Mouse (Mus musculus) G1E (cell line): ENCODE data around the gene Rcn1. TPM values are rescaled to one million over a fixed set of nuclear protein-coding genes. Genes with fewer than 3 reads are reported as not detected.

Experiments used
- ATAC-seq: 2 replicates; pipeline ENCODE4 v1.8.0; 2016; ENCODE audit warnings: mild to moderate bottlenecking; ENCODE audit not compliant: insufficient number of reproducible peaks, poor library complexity, low FRiP score, severe bottlenecking; ENCODE audit errors: extremely low read depth
- DNase-seq: peaks from one replicate; pipeline ENCODE4 v3.0.0; 2012; ENCODE audit warnings: low spot score
- H3K27me3 ChIP-seq: 2 replicates; pipeline ENCODE4 v1.6.1; 2012; ENCODE audit warnings: mild to moderate bottlenecking, low read length, inconsistent platforms; ENCODE audit not compliant: insufficient read depth
- H3K36me3 ChIP-seq: replicated peaks from 2 replicates; pipeline ENCODE3; 2012; ENCODE audit warnings: mild to moderate bottlenecking, inconsistent platforms
- H3K4me1 ChIP-seq: 2 replicates; pipeline ENCODE4 v1.6.1; 2012; ENCODE audit warnings: low read depth, low read length, inconsistent platforms, mixed read lengths; ENCODE audit not compliant: insufficient read depth
- H3K4me3 ChIP-seq: 2 replicates; pipeline ENCODE4 v1.5.1; 2012; ENCODE audit warnings: low read depth, mild to moderate bottlenecking, inconsistent platforms, low read length, moderate library complexity, mixed read lengths
- H3K9me3 ChIP-seq: replicated peaks from 2 replicates; pipeline ENCODE4 v1.6.1; 2012; ENCODE audit warnings: inconsistent platforms
- CTCF ChIP-seq: IDR thresholded peaks from 2 replicates; pipeline ENCODE4 v1.5.1; 2012; ENCODE audit warnings: low read depth, low read length, inconsistent platforms, mixed read lengths
- GATA1 ChIP-seq: IDR thresholded peaks from 2 replicates; pipeline ENCODE4 v1.6.1; 2012; ENCODE audit warnings: borderline replicate concordance, low read length, inconsistent platforms, mixed read lengths
- GATA2 ChIP-seq: IDR thresholded peaks from 2 replicates; pipeline ENCODE4 v1.6.1; 2012; ENCODE audit warnings: low read depth, low read length, inconsistent platforms, borderline replicate concordance
- POLR2AphosphoS5 ChIP-seq: IDR thresholded peaks from 2 replicates; pipeline ENCODE4 v1.6.1; 2012; ENCODE audit warnings: low read depth, low read length, inconsistent platforms; ENCODE audit not compliant: insufficient replicate concordance
- TAL1 ChIP-seq: conservative IDR thresholded peaks from 2 replicates; pipeline ENCODE4 v1.6.1; 2012; ENCODE audit warnings: low read depth, low read length, inconsistent platforms, mixed read lengths
- polyA plus RNA-seq: library from polyadenylated mRNA; stranded (reverse); fragments of >175 nt; gene quantifications from 2 replicates; pipeline ENCODE4 v1.2.3, GENCODE M21; 2012
- total RNA-seq, 2 experiments: library from RNA; stranded (forward) in 1 of 2; stranded (reverse) in 1 of 2; fragments of 200-1000 nt in 1 of 2; fragments of >200 nt in 1 of 2; fragmentation: Nextera tagmentation in 1 of 2; gene quantifications; 2 replicates each; pipeline ENCODE4 v1.2.3; 2014 to 2017

The Rcn1 gene
- total and polyA plus RNA-seq, 3 experiments, result 2.5 to 23.6 (median 7.4) TPM

GRCm38 (mm10) chr2:105379682-105380081, 19.4 kb downstream of the Rcn1 start:
- TF ChIP-seq GATA2, result no peak
- no peak for TF ChIP-seq TAL1
- no peak for TF ChIP-seq CTCF
- TF ChIP-seq GATA1, result no peak
- no peak for TF ChIP-seq POLR2AphosphoS5
- H3K4me1 ChIP-seq, result no peaks in the 10 kb centered on the region
- ATAC-seq, result no peak

DNA sequence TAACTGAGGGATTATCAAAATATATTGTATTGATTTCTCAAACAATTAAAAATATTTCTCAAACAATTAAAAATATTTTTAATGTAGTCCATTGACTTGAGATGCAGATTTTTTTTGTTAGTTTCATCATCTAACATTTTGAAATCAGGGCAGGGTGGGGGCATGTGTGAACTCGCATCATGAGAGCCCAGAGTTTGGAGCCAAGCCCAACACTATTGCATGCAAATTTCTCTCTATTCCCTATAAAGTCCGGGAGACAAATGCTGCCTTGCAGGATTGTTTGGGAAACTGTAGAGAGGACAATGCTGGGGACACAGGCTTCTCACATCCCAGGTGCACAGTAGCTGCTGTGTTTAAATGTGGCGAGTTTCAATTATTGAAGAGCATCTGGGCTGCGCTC, 23.4 kb downstream of the Rcn1 start:
- ATAC-seq, result no peak

More at GRCm38 (mm10) chr2:105379682-105380081, 19.4 kb downstream of the Rcn1 start:
- Histone ChIP-seq H3K27me3 (peaks cover 4% of the 10 kb centered on the region; the same call in 1 of the 2 replicates), H3K4me3 (no peak overlapping the region), H3K36me3 (peaks cover 5% of the 10 kb centered on the region), H3K9me3 (no peaks in the 10 kb centered on the region)
- DNase-seq, result no peak

DNA sequence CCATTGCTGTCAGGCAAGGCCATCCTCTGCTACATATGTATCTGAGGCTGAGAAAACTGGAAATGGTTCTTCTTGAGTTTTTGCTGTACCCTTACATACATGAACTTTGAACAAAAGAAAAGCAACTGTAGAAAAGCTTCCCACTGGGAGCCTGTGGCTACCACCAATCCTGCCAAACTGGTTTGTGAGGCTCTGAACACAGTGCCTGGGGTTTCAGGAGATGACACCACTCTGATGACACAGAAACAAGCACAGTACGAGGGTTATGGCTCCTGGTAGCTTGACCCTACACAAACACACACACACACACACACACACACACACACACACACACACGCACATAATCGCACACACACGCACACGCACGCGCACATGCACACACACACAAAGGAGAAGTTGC, 23.9 kb downstream of the Rcn1 start:
- DNase-seq (no peak), ATAC-seq (no peak)
- Histone ChIP-seq H3K36me3 (no peaks in the 10 kb centered on the region), H3K27me3 (peaks cover 27% of the 10 kb centered on the region), H3K9me3 (no peaks in the 10 kb centered on the region), H3K4me3 (no peak overlapping the region), H3K4me1 (no peaks in the 10 kb centered on the region)
- TF ChIP-seq POLR2AphosphoS5 (no peak), TAL1 (no peak), GATA2 (no peak), CTCF (no peak), GATA1 (no peak)

More for the DNA sequence above, 23.4 kb downstream of the Rcn1 start:
- Histone ChIP-seq H3K4me1 (no peaks in the 10 kb centered on the region), H3K9me3 (no peaks in the 10 kb centered on the region), H3K4me3 (no peak overlapping the region), H3K27me3 (peaks cover 26% of the 10 kb centered on the region), H3K36me3 (no peaks in the 10 kb centered on the region)
- no peak for TF ChIP-seq GATA2
- TF ChIP-seq GATA1, result no peak
- no peak for TF ChIP-seq POLR2AphosphoS5
- TF ChIP-seq TAL1, result no peak
- no peak for TF ChIP-seq CTCF
- DNase-seq, result no peak

- Histone ChIP-seq H3K27me3 (peaks cover 27% of the 10 kb centered on the region), H3K4me1 (no peaks in the 10 kb centered on the region), H3K9me3 (no peaks in the 10 kb centered on the region), H3K36me3 (no peaks in the 10 kb centered on the region), H3K4me3 (no peak overlapping the region)
- no peak for TF ChIP-seq CTCF
- TF ChIP-seq GATA2, result no peak
- no peak for TF ChIP-seq TAL1
- TF ChIP-seq POLR2AphosphoS5, result no peak
- no peak for TF ChIP-seq GATA1
- no peak for ATAC-seq
- no peak for DNase-seq
Observed at GRCm38 (mm10) chr2:105373658-105374057, 25.5 kb downstream of the Rcn1 start.

GRCm38 (mm10) chr2:105372727-105373126, 26.4 kb downstream of the Rcn1 start:
- H3K27me3 ChIP-seq, result peaks cover 25% of the 10 kb centered on the region
- ATAC-seq (no peak), DNase-seq (no peak)
- TF ChIP-seq GATA1 (no peak), GATA2 (no peak), TAL1 (no peak), CTCF (no peak), POLR2AphosphoS5 (no peak)
- H3K4me3 ChIP-seq, result no peak overlapping the region
- no peaks in the 10 kb centered on the region for H3K9me3 ChIP-seq
- H3K4me1 ChIP-seq, result no peaks in the 10 kb centered on the region
- H3K36me3 ChIP-seq, result no peaks in the 10 kb centered on the region

GRCm38 (mm10) chr2:105372156-105372555, 27.0 kb downstream of the Rcn1 start:
- TF ChIP-seq POLR2AphosphoS5 (no peak), TAL1 (no peak), CTCF (no peak), GATA2 (no peak), GATA1 (no peak)
- H3K4me3 ChIP-seq, result no peak overlapping the region
- H3K9me3 ChIP-seq, result no peaks in the 10 kb centered on the region
- no peaks in the 10 kb centered on the region for H3K4me1 ChIP-seq
- DNase-seq, result no peak
- H3K36me3 ChIP-seq, result no peaks in the 10 kb centered on the region
- H3K27me3 ChIP-seq, result peaks cover 25% of the 10 kb centered on the region
- ATAC-seq, result no peak

GRCm38 (mm10) chr2:105370698-105371097, 28.4 kb downstream of the Rcn1 start:
- Histone ChIP-seq H3K36me3 (no peaks in the 10 kb centered on the region), H3K9me3 (no peaks in the 10 kb centered on the region), H3K4me3 (no peak overlapping the region), H3K27me3 (peaks cover 25% of the 10 kb centered on the region), H3K4me1 (no peaks in the 10 kb centered on the region)
- ATAC-seq, result no peak
- no peak for DNase-seq
- no peak for TF ChIP-seq POLR2AphosphoS5
- TF ChIP-seq GATA1, result no peak
- TF ChIP-seq TAL1, result no peak
- TF ChIP-seq GATA2, result no peak
- TF ChIP-seq CTCF, result no peak
